Mouse (Mus musculus): Measurements from ENCODE around the gene U2af1. TPM values are rescaled to one million over a fixed set of nuclear protein-coding genes. Genes with fewer than 3 reads are reported as not detected.

U2af1 gene
- polyA plus RNA-seq, 1 experiment from 2014 or later, result 269 TPM

- H3K4me1 ChIP-seq (replicated peaks), result no peaks in the 10 kb centered on the region
- H3K27me3 ChIP-seq, result no peaks in the 10 kb centered on the region
- H3K4me2 ChIP-seq (replicated peaks), result no peak overlapping the region
- no peak overlapping the region for H3K9ac ChIP-seq (replicated peaks)
- no peak overlapping the region for H3K4me3 ChIP-seq (replicated peaks)
- H3K36me3 ChIP-seq, result peaks cover 46% of the 10 kb centered on the region
- no peaks in the 10 kb centered on the region for H3K9me3 ChIP-seq
- ATAC-seq, result no peak
- 86% methylated on average over 8 of the region's 8 CpGs for WGBS
- H3K27ac ChIP-seq, result no peak overlapping the region
These were observed 51.3 kb downstream of the U2af1 start for GRCm38 (mm10) chr17:31607256-31607951.

DNA sequence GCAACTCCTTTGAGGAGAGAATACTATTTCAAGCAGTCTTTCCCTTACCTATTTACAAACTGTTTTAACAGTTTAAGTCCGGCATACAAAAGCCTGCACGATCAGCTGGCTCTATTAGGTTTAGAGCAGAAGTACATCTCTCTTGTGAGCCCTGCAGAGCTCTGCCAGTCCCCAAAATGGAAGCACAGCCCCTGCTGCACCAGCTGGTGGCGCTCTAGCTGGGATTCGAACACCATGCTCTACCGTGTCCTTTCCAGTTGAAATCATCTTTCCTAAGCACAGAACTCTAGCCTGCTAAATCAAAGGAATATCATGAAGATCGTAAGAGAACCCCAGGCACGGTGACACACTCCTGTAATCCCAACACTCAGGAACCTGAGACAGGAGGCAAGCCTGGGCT is 52.3 kb downstream of the U2af1 start:
- H3K27me3 ChIP-seq, result no peaks in the 10 kb centered on the region
- 77% methylated on average over 7 of the region's 7 CpGs for WGBS
- H3K9me3 ChIP-seq, result no peaks in the 10 kb centered on the region
- ATAC-seq, result no peak
- no peak overlapping the region for H3K4me2 ChIP-seq (replicated peaks)
- H3K36me3 ChIP-seq, result peaks cover 54% of the 10 kb centered on the region
- H3K9ac ChIP-seq (replicated peaks), result no peak overlapping the region
- no peaks in the 10 kb centered on the region for H3K4me1 ChIP-seq (replicated peaks)
- no peak overlapping the region for H3K27ac ChIP-seq
- no peak overlapping the region for H3K4me3 ChIP-seq (replicated peaks)

GRCm38 (mm10) chr17:31598593-31598992 is 60.1 kb downstream of the U2af1 start:
- ATAC-seq, result no peak
- Histone ChIP-seq H3K36me3 (peaks cover 79% of the 10 kb centered on the region), H3K27ac (no peak overlapping the region), H3K4me1 (replicated peaks) (no peaks in the 10 kb centered on the region), H3K9me3 (no peaks in the 10 kb centered on the region), H3K4me3 (replicated peaks) (no peak overlapping the region), H3K27me3 (no peaks in the 10 kb centered on the region), H3K4me2 (replicated peaks) (no peak overlapping the region), H3K9ac (replicated peaks) (no peak overlapping the region)
- 90% methylated on average over 8 of the region's 8 CpGs for WGBS

DNA sequence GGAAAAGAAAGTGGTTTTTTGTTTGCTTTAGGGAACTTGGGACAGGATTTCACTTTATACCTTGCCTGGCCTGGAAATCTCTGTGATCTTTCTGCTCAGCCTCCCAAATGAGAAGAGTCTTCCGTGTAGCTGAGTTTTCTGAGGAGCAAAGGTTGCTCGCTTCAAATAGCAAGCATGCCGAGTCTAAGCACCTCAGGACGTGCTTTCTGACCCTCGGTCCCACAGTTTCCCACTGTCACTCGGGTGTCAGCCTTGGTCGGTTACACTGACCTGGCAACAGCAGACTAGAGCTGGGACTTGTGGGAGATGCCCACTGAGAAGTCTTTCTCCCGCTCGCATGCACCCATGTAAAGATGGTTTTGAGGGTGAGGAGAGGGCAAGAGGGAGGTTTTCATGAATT is 60.7 kb downstream of the U2af1 start:
- no peak overlapping the region for H3K4me3 ChIP-seq (replicated peaks)
- H3K9me3 ChIP-seq, result no peaks in the 10 kb centered on the region
- H3K36me3 ChIP-seq, result peaks cover 75% of the 10 kb centered on the region
- H3K27ac ChIP-seq, result no peak overlapping the region
- no peaks in the 10 kb centered on the region for H3K27me3 ChIP-seq
- 90% methylated on average over 9 of the region's 9 CpGs for WGBS
- H3K4me1 ChIP-seq (replicated peaks), result no peaks in the 10 kb centered on the region
- H3K4me2 ChIP-seq (replicated peaks), result no peak overlapping the region
- no peak for ATAC-seq
- H3K9ac ChIP-seq (replicated peaks), result no peak overlapping the region

Other genes with a start within 250 kb of the U2af1 start
- gene Wdr4, start 138.9 kb downstream of the U2af1 start, polyA plus RNA-seq (2015; fragmentation: Nextera tagmentation; extraction: Ambion mirVana), result 39.6 and 43.1 TPM in 2 replicates
- gene Ndufv3, start 138.8 kb downstream of the U2af1 start, polyA plus RNA-seq (2015; fragmentation: Nextera tagmentation; extraction: Ambion mirVana), result 364 and 385 TPM in 2 replicates
- 23.8 and 24.6 TPM in 2 replicates for gene Pknox1, start 94.2 kb downstream of the U2af1 start, polyA plus RNA-seq (2015; fragmentation: Nextera tagmentation; extraction: Ambion mirVana)
- 3.3 and 3.6 TPM in 2 replicates for gene Cbs, start 21.7 kb downstream of the U2af1 start, polyA plus RNA-seq (2015; fragmentation: Nextera tagmentation; extraction: Ambion mirVana)
- gene Cryaa, start 18.9 kb upstream of the U2af1 start, polyA plus RNA-seq (2015; fragmentation: Nextera tagmentation; extraction: Ambion mirVana), result not detected in 2 replicates
- gene Sik1, start 196.9 kb upstream of the U2af1 start, polyA plus RNA-seq (2015; fragmentation: Nextera tagmentation; extraction: Ambion mirVana), result 16.9 and 17.6 TPM in 2 replicates

Data from midbrain, embryonic 13.5 days (tissue).